In the genomic region with DNA sequence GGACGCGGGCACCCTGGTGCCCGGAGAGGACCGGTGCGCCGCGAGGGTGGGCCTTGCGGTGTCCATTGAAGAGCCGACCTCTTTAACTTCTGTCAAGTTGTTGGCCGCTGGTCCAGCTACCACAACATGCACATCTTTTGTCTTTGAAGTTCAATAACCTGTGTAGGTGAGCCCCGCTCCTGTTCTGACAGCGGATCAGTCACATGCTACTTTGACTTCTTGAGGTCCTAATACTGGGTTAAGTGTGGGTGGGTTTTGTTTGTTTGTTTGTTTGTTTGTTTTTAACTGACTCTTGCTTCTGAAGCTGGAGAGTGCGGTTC, we compare ENCODE assay signal across 8 mouse cellular contexts. TPM values are rescaled to one million over a fixed set of nuclear protein-coding genes. Genes with fewer than 3 reads are reported as not detected.
DNase-seq lines count a peak whose midpoint lies in the region; ATAC-seq lines count a peak whose summit lies in the region.

No protein-coding gene starts in this region.

- peak overlapping the region; percentile 61 for H3K4me2 ChIP-seq in kidney, embryonic 16.5 days (replicated peaks; ENCODE audit: low read depth, low read length)
- H3K4me2 ChIP-seq in hindbrain, embryonic 13.5 days, result peak overlapping the region; percentile 88
- H3K4me2 ChIP-seq in midbrain, embryonic 14.5 days (ENCODE audit: low read length), result peak overlapping the region; percentile 86

- no peak for DNase-seq in kidney, postnatal 10 days
- DNase-seq in R1 (ENCODE audit: low read depth, low spot score), result peak; percentile 66
- DNase-seq in midbrain, embryonic 14.5 days, result no peak
- no peak for DNase-seq in layer of hippocampus, adult 9-10 months (ENCODE audit: low spot score)
- DNase-seq in ovary, postnatal 14 days (ENCODE audit: low spot score), result no peak
- no peak for DNase-seq in ovary, postnatal 36 days (ENCODE audit: low spot score)

- H3K4me3 ChIP-seq in kidney, embryonic 16.5 days (ENCODE audit: low read length), result peak overlapping the region; percentile 97
- H3K4me3 ChIP-seq in hindbrain, embryonic 13.5 days, result peak overlapping the region; percentile 99
- peak overlapping the region; percentile 96 for H3K4me3 ChIP-seq in midbrain, embryonic 14.5 days (replicated peaks; ENCODE audit: low read depth, low read length)

- no peaks in the 10 kb centered on the region for H3K9me3 ChIP-seq in kidney, embryonic 16.5 days (ENCODE audit: low read length)
- H3K9me3 ChIP-seq in hindbrain, embryonic 13.5 days, result no peaks in the 10 kb centered on the region
- no peaks in the 10 kb centered on the region for H3K9me3 ChIP-seq in midbrain, embryonic 14.5 days (ENCODE audit: control insufficient read depth, low read length)

- peak overlapping the region; percentile 92 for H3K27ac ChIP-seq in kidney, embryonic 16.5 days (ENCODE audit: low read length)
- peak overlapping the region; percentile 89 for H3K27ac ChIP-seq in hindbrain, embryonic 13.5 days
- peak overlapping the region; percentile 89 for H3K27ac ChIP-seq in midbrain, embryonic 14.5 days (replicated peaks; ENCODE audit: low read depth, low read length)

- under 1% methylated on average over 13 of the region's 13 CpGs for WGBS in kidney, embryonic 16.5 days
- WGBS in hindbrain, embryonic 13.5 days, result under 1% methylated on average over 13 of the region's 13 CpGs
- WGBS in midbrain, embryonic 14.5 days, result 2% methylated on average over 13 of the region's 13 CpGs

- peak overlapping the region; percentile 89 for H3K9ac ChIP-seq in kidney, embryonic 16.5 days (replicated peaks; ENCODE audit: low read length)
- H3K9ac ChIP-seq in hindbrain, embryonic 13.5 days, result peak overlapping the region; percentile 92
- peak overlapping the region; percentile 86 for H3K9ac ChIP-seq in midbrain, embryonic 14.5 days (replicated peaks; ENCODE audit: low read length)

- H3K36me3 ChIP-seq in kidney, embryonic 16.5 days (ENCODE audit: insufficient read depth, low read length), result peaks cover 2% of the 10 kb centered on the region
- peaks cover 5% of the 10 kb centered on the region for H3K36me3 ChIP-seq in hindbrain, embryonic 13.5 days
- H3K36me3 ChIP-seq in midbrain, embryonic 14.5 days (ENCODE audit: control insufficient read depth, insufficient read depth, low read length), result peaks cover 4% of the 10 kb centered on the region; the same call in 1 of the 2 replicates

- H3K27me3 ChIP-seq in kidney, embryonic 16.5 days (ENCODE audit: insufficient read depth, low read length), result no peaks in the 10 kb centered on the region
- no peaks in the 10 kb centered on the region for H3K27me3 ChIP-seq in hindbrain, embryonic 13.5 days
- H3K27me3 ChIP-seq in midbrain, embryonic 14.5 days (ENCODE audit: control insufficient read depth, insufficient read depth, low read length), result no peaks in the 10 kb centered on the region

- H3K4me1 ChIP-seq in kidney, embryonic 16.5 days (ENCODE audit: insufficient read depth, low read length), result peaks cover 19% of the 10 kb centered on the region
- peaks cover 43% of the 10 kb centered on the region for H3K4me1 ChIP-seq in hindbrain, embryonic 13.5 days (replicated peaks)
- peaks cover 14% of the 10 kb centered on the region; the same call in 1 of the 2 replicates for H3K4me1 ChIP-seq in midbrain, embryonic 14.5 days (ENCODE audit: control insufficient read depth, insufficient read depth, low read length)

- no peak for ATAC-seq in kidney, embryonic 16.5 days (ENCODE audit: low FRiP score, low TSS enrichment)
- no peak; the same call in 1 of the 2 replicates for ATAC-seq in hindbrain, embryonic 13.5 days (ENCODE audit: low FRiP score)
- ATAC-seq in midbrain, embryonic 14.5 days (ENCODE audit: low FRiP score, low TSS enrichment), result no peak

RNA-seq across cellular contexts. Expression of a gene that starts 0.6 kb away (rescaled TPM):
- polyA plus RNA-seq in kidney, embryonic 16.5 days (2015; fragmentation: Nextera tagmentation; extraction: Ambion mirVana), result 74.5 and 75.3 TPM in 2 replicates
- polyA plus RNA-seq in hindbrain, embryonic 13.5 days (2015; fragmentation: Nextera tagmentation; extraction: Ambion mirVana), result 41.3 and 43.4 TPM in 2 replicates
- 39.2 and 46.3 TPM in 2 replicates for polyA plus RNA-seq in midbrain, embryonic 14.5 days (2014; fragmentation: Nextera tagmentation; extraction: Ambion mirVana)

RNA-seq across cellular contexts. Expression of a gene that starts 4.0 kb away (rescaled TPM):
- polyA plus RNA-seq in kidney, embryonic 16.5 days (2015; fragmentation: Nextera tagmentation; extraction: Ambion mirVana), result 85.3 and 95.0 TPM in 2 replicates
- polyA plus RNA-seq in hindbrain, embryonic 13.5 days (2015; fragmentation: Nextera tagmentation; extraction: Ambion mirVana), result 107 and 112 TPM in 2 replicates
- polyA plus RNA-seq in midbrain, embryonic 14.5 days (2014; fragmentation: Nextera tagmentation; extraction: Ambion mirVana), result 101 and 102 TPM in 2 replicates

RNA-seq across cellular contexts. Expression of a gene that starts 46.5 kb away (rescaled TPM):
- polyA plus RNA-seq in kidney, embryonic 16.5 days (2015; fragmentation: Nextera tagmentation; extraction: Ambion mirVana), result 233 and 259 TPM in 2 replicates
- polyA plus RNA-seq in hindbrain, embryonic 13.5 days (2015; fragmentation: Nextera tagmentation; extraction: Ambion mirVana), result 157 and 161 TPM in 2 replicates
- 143 and 144 TPM in 2 replicates for polyA plus RNA-seq in midbrain, embryonic 14.5 days (2014; fragmentation: Nextera tagmentation; extraction: Ambion mirVana)

RNA-seq across cellular contexts. Expression of a gene that starts 48.5 kb away (rescaled TPM):
- 20.6 TPM in 2 replicates for polyA plus RNA-seq in kidney, embryonic 16.5 days (2015; fragmentation: Nextera tagmentation; extraction: Ambion mirVana)
- polyA plus RNA-seq in hindbrain, embryonic 13.5 days (2015; fragmentation: Nextera tagmentation; extraction: Ambion mirVana), result 9.4 and 10.5 TPM in 2 replicates
- polyA plus RNA-seq in midbrain, embryonic 14.5 days (2014; fragmentation: Nextera tagmentation; extraction: Ambion mirVana), result 9.6 and 9.7 TPM in 2 replicates
